Mouse (Mus musculus) bone marrow, adult 2 months (tissue): ENCODE measurements around the gene Clic6.

ENCODE experiments used
- CTCF ChIP-seq: fragments of 200-500 bp; IDR thresholded peaks from 2 replicates; pipeline ENCODE4 v1.5.1; 2011; ENCODE audit warnings: low read length, control low read depth; ENCODE audit not compliant: control insufficient read depth, insufficient read depth
- POLR2A ChIP-seq: fragments of 200-500 bp; IDR thresholded peaks from 2 replicates; pipeline ENCODE4 v1.6.1; 2011; ENCODE audit warnings: low read depth, mild to moderate bottlenecking, control low read depth, low read length, borderline replicate concordance; ENCODE audit not compliant: control insufficient read depth

DNA sequence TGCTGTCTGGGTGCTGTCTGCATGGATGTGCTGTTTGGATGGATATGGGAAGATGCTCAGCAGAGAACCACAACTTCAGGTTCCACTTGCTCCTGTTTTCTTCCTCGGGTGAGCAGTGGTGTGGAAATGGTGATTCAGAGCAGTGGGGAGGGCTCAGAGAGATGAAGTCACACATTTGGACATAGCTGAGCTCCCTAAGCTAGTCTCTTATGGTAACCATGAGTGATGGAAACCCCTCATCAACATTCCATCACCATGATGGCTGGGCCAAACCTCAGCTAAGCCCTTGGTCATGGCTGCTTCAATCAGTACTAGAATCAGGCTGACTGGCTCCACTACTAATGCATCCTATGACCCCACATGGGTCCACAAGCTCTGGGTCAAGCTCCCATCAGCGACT lies 45.8 kb upstream of the Clic6 start:
- TF ChIP-seq CTCF (no peak), POLR2A (no peak)
